Mouse (Mus musculus) embryonic facial prominence, embryonic 11.5 days (tissue): ENCODE measurements at regions not wholly inside any gene's neighbourhood (a gene's known extent, or its start where the extent isn't known, plus 50 kb on each side); places are given as distances from the start of the nearest gene placed in this dataset.

Source experiments
- ATAC-seq: fragments of 200-750 bp; cut with Nextera tagmentation; replicated peaks from 2 replicates; pipeline ENCODE4 v1.8.0; 2017; ENCODE audit warnings: low read depth; ENCODE audit not compliant: insufficient number of reproducible peaks, low FRiP score, low TSS enrichment
- DNase-seq: peaks from one replicate; pipeline ENCODE4 v3.0.0-alpha.2; 2015; ENCODE audit warnings: low spot score
- H3K27ac ChIP-seq: fragments of 300-500 bp; sonication (generic); replicated peaks from 2 replicates; pipeline ENCODE4 v1.5.1; 2014; ENCODE audit warnings: mild to moderate bottlenecking, low read depth, low read length, control low read depth
- H3K27me3 ChIP-seq: fragments of 300-500 bp; sonication (generic); 2 replicates; pipeline ENCODE4 v1.6.1; 2014; ENCODE audit warnings: mild to moderate bottlenecking, low read length, moderate library complexity, mixed read lengths; ENCODE audit not compliant: control insufficient read depth, insufficient read depth
- H3K36me3 ChIP-seq: fragments of 300-500 bp; sonication (generic); replicated peaks from 2 replicates; pipeline ENCODE4 v1.6.1; 2014; ENCODE audit warnings: low read depth, mild to moderate bottlenecking, low read length, moderate library complexity, mixed read lengths; ENCODE audit not compliant: control insufficient read depth, insufficient read depth
- H3K4me1 ChIP-seq: fragments of 300-500 bp; sonication (generic); 2 replicates; pipeline ENCODE4 v1.6.1; 2014; ENCODE audit warnings: low read length, mixed read lengths; ENCODE audit not compliant: control insufficient read depth, insufficient read depth
- H3K4me2 ChIP-seq: fragments of 300-500 bp; sonication (generic); 2 replicates; pipeline ENCODE4 v1.6.1; 2014; ENCODE audit warnings: low read depth, mild to moderate bottlenecking, control low read depth, low read length, moderate library complexity
- H3K4me3 ChIP-seq: fragments of 300-500 bp; sonication (generic); 2 replicates; pipeline ENCODE4 v1.5.1; 2014; ENCODE audit warnings: low read depth, low read length, control low read depth
- H3K9ac ChIP-seq: fragments of 300-500 bp; sonication (generic); replicated peaks from 2 replicates; pipeline ENCODE4 v1.6.1; 2014; ENCODE audit warnings: mild to moderate bottlenecking, control low read depth, low read length
- H3K9me3 ChIP-seq: fragments of 300-500 bp; sonication (generic); replicated peaks from 2 replicates; pipeline ENCODE4 v1.6.1; 2016; ENCODE audit warnings: mild to moderate bottlenecking, low read length, inconsistent platforms, mixed read lengths; ENCODE audit not compliant: control insufficient read depth
- WGBS: fragments of 180-500 bp; shearing (Covaris S2); extraction: QIAGEN DNeasy Blood & Tissue Kit; methylation state at CpG from one replicate; pipeline ENCODE4 v1.1.7; 2014; 5-methylcytosine and 5-hydroxymethylcytosine counted together

DNA sequence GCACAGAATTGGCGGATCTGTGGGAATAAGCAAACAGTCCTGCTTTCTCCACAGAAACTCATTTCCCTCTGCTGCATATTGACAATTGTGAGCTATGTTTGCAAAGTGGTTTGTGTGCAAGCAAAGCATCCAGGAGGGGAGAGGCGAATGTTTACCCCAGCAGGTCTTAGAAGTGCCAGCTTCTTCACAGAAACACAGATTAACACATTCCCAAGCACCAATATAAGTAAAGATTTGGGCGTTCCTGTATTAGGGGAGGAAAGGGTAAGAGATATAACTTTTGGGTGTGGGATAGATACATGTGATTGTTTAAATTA lies 249.0 kb downstream of the Plk2 start:
- ATAC-seq = no peak
- H3K9me3 ChIP-seq = no peaks in the 10 kb centered on the region
- 75% methylated on average over 3 of the region's 3 CpGs for WGBS

DNA sequence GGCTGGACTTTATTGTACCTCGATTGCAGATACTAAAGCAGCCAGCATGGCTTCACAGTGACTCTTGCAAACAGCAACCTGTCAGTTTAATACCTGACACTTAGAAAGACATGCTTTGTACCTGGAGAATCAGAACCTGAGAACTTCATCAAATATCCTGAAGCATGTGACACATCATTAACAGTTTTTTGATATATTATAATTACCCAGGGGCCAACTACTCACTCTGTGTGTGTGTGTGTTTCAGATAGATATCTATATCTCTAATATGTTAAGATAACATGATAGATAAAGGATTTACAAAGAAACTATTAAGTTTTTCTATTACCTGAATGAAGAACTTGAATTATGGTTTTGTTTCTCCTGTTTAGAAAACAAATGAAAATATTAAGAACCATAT lies 254.5 kb downstream of the Plk2 start:
- Histone ChIP-seq H3K27ac (no peak overlapping the region), H3K4me1 (no peaks in the 10 kb centered on the region), H3K36me3 (no peaks in the 10 kb centered on the region), H3K9ac (no peak overlapping the region), H3K9me3 (no peaks in the 10 kb centered on the region), H3K4me3 (no peak overlapping the region), H3K4me2 (no peak overlapping the region), H3K27me3 (no peaks in the 10 kb centered on the region)
- DNase-seq = no peak
- WGBS = 71% methylated on average over 1 of the region's 1 CpGs
- ATAC-seq = no peak

More for the DNA sequence above, 249.0 kb downstream of the Plk2 start:
- DNase-seq = no peak
- Histone ChIP-seq H3K4me3 (no peak overlapping the region), H3K36me3 (no peaks in the 10 kb centered on the region), H3K4me2 (no peak overlapping the region), H3K9ac (no peak overlapping the region), H3K27ac (no peak overlapping the region), H3K4me1 (no peaks in the 10 kb centered on the region), H3K27me3 (no peaks in the 10 kb centered on the region)

DNA sequence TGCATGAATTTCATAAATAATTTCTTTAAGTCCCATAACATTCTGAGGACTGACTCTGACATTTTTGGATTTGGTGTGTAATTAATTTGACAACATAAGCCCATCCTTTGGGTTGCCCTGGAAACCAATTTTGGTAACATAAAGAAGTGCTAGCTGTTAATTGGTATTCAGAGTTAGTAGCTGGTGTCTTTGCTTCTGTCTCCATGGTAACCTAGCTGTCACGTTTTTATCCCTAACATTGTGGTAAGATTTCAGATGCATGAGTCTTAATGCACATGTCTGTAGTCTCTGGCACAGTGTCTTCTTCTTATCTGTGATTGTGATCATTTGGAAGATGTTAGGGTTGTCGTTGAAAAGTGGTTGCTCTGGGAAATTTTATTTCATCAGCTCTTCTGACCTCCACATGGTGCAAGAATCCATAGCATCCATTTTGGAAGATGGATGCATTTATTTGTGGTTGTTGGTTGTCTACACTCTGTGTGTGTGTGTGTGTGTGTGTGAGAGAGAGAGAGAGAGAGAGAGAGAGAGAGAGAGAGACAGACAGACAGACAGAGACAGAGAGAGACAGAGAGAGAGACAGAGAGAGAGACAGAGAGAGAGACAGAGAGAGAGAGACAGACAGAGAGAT lies 255.1 kb downstream of the Plk2 start:
- ATAC-seq (no peak), DNase-seq (no peak)
- WGBS = 46% methylated on average over 2 of the region's 2 CpGs
- Histone ChIP-seq H3K4me1 (no peaks in the 10 kb centered on the region), H3K36me3 (no peaks in the 10 kb centered on the region), H3K4me3 (no peak overlapping the region), H3K27me3 (no peaks in the 10 kb centered on the region), H3K4me2 (no peak overlapping the region), H3K9me3 (no peaks in the 10 kb centered on the region), H3K9ac (no peak overlapping the region), H3K27ac (no peak overlapping the region)

DNA sequence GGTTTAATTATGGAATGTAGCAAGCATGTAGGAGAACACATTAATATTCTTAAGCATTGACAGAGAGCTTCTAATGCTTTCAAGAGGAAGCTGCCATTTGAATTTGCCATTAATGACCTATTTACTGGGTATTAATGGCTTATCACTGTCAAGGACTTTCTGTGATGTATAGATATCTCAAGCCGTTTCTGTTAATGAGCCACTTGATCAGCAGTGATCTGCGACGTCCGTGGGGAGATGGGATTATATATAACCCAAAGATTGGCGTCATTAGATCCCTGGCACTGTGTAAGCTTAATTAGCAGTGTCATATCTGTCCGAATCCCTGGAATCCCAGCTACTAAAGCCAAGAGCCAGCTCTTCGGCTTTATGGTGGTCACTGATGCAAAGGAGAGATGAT lies 257.4 kb downstream of the Plk2 start:
- Histone ChIP-seq H3K4me3 (no peak overlapping the region), H3K4me1 (no peaks in the 10 kb centered on the region), H3K9me3 (no peaks in the 10 kb centered on the region), H3K27ac (no peak overlapping the region), H3K27me3 (no peaks in the 10 kb centered on the region), H3K4me2 (no peak overlapping the region), H3K36me3 (no peaks in the 10 kb centered on the region), H3K9ac (no peak overlapping the region)
- 79% methylated on average over 7 of the region's 7 CpGs for WGBS
- DNase-seq = no peak
- no peak for ATAC-seq

DNA sequence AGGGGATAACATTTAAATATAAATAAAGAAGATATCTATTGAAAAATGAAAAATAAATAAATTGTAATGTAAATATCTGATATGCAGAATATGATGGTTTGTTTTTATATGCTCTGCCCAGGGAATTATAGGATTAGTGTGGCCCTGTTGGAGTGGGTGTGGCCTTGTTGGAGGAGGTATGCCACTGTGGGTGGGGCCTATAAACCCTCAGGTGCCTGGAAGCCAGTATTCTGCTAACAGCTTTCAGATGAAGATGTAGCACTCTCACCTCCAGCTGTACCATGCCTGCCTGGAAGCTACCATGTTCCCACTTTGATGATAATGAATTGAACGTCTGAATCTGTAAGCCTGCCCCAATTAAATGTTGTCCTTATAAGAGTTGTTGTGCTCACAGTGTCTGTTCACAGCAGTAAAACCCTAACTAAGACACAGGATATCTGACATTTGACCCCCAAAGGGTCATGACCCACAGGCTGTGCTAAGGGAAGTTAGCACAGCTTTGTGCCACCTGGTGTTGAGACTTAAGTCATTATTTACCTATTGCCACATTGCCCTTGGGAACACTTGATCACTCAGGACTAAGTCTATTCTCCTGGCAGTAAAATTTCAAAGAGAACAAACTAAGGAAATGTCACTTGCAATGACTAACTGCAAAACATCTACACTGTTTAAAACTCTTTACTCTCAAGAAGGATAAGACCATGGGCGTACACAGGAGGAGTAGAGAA lies 270.4 kb downstream of the Plk2 start:
- WGBS = 37% methylated on average over 2 of the region's 2 CpGs
- no peak overlapping the region for H3K9ac ChIP-seq
- no peaks in the 10 kb centered on the region for H3K4me1 ChIP-seq
- ATAC-seq (no peak), DNase-seq (no peak)
- H3K9me3 ChIP-seq = no peaks in the 10 kb centered on the region
- no peak overlapping the region for H3K27ac ChIP-seq
- no peaks in the 10 kb centered on the region for H3K36me3 ChIP-seq
- no peak overlapping the region for H3K4me2 ChIP-seq
- H3K27me3 ChIP-seq = no peaks in the 10 kb centered on the region
- H3K4me3 ChIP-seq = no peak overlapping the region

DNA sequence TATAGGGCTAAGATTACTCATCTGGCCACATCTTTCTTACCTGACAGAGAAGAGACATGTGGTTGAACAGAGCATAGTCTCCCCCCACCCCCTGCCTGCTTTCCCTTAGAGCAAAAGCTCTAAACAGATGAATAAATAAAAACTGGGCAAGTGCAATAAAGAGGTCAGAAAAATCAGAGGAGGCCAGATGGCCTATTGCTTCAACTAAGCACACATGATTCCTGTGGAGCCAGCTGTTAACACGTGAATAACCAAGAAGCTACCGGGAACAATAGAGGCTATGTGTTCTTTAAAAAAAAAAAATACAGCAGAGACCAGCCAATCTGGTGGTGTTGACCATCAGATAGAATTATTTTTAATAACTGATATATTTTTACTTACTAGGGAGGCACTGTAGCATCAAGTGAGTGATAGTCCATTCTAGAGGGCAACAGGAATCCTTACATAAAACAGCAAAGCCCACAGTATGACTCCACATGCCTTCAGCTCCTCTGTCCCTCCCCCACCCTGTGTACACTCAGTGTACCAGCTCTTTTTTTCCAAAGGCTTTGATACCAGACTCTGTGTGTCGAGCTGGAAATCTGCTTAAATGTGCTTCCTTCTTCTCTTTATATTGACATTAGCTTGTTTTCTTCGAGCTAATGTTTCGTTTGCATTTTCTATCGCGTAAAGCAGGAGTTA lies 272.6 kb downstream of the Plk2 start:
- H3K36me3 ChIP-seq = no peaks in the 10 kb centered on the region
- H3K27me3 ChIP-seq = no peaks in the 10 kb centered on the region
- H3K4me3 ChIP-seq = no peak overlapping the region
- no peak overlapping the region for H3K4me2 ChIP-seq
- H3K9me3 ChIP-seq = no peaks in the 10 kb centered on the region
- ATAC-seq (no peak), DNase-seq (no peak)
- 48% methylated on average over 7 of the region's 7 CpGs for WGBS
- H3K4me1 ChIP-seq = no peaks in the 10 kb centered on the region
- H3K9ac ChIP-seq = no peak overlapping the region
- H3K27ac ChIP-seq = no peak overlapping the region

DNA sequence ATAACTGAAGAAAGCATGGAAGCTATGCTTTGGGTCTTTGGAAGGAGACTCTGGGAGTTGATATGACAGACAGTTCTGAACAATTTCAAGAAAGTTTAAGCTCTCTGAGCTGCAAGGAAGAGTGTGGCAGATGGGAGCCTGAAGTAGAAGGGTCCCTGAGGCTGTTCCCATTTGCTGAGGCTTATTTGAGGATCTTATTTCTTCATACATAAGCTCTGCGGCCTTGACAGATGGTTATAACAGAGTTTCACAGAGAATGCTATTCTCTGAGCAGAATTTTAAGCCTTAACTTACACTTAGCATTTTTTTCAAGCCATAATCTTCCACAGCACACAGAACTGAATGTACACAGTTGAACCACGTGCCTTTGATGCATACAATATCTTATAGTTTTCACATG lies 278.7 kb downstream of the Plk2 start:
- H3K4me1 ChIP-seq = no peaks in the 10 kb centered on the region
- no peaks in the 10 kb centered on the region for H3K9me3 ChIP-seq
- ATAC-seq (no peak), DNase-seq (no peak)
- H3K36me3 ChIP-seq = no peaks in the 10 kb centered on the region
- no peak overlapping the region for H3K9ac ChIP-seq
- no peaks in the 10 kb centered on the region for H3K27me3 ChIP-seq
- no peak overlapping the region for H3K4me3 ChIP-seq
- H3K27ac ChIP-seq = no peak overlapping the region
- 74% methylated on average over 2 of the region's 2 CpGs for WGBS
- no peak overlapping the region for H3K4me2 ChIP-seq

DNA sequence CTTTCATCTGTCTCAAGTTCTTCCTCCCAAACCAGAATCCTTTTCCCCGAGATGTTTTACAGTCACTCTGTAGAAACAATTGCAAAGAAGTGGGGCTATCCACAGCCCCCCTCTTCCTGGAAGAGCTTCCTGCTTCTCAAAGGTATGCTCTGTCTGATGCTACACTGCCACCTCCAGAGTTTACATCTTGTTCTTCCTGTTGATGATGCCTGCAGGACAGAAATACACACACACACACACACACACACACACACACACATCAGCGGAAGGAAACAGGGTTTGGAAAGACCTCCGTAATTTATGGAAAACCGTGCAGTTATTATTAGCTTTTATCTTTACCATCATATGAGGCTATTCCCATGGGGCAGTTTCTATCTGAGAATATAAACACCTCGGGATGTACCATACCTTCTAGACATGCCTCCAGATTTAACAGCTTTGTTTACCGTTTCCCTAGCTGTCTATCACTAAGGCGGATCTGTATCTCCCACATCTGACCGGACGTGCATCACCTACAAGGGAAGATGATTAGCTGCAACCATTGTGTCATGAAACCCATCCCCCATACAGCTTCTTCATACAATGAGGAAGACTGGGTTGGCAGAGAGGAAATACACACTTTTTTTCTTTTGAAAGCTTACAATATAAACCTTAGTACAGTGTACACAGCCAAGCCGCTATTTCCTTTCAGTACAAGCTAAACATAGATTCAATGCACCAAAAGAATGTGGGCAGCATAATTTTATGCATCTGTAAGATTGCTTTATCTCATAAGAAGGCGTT lies 288.6 kb downstream of the Plk2 start:
- Histone ChIP-seq H3K4me2 (no peak overlapping the region), H3K27ac (no peak overlapping the region), H3K4me3 (no peak overlapping the region), H3K9ac (no peak overlapping the region), H3K9me3 (no peaks in the 10 kb centered on the region), H3K27me3 (no peaks in the 10 kb centered on the region), H3K36me3 (no peaks in the 10 kb centered on the region), H3K4me1 (no peaks in the 10 kb centered on the region)
- WGBS = 82% methylated on average over 11 of the region's 11 CpGs
- DNase-seq = no peak
- ATAC-seq = no peak
